Mouse (Mus musculus) liver, embryonic 12.5 days (tissue): Measurements from ENCODE around the gene Uchl4. TPM values are rescaled to one million over a fixed set of nuclear protein-coding genes. Genes with fewer than 3 reads are reported as not detected.
"Not testable (repeated sequence)": the region's sequence is repeated elsewhere in the genome, so short reads cannot be mapped to it uniquely, and the experiment has no call there.

Experiments used
- ATAC-seq: fragments of 200-750 bp; cut with Nextera tagmentation; 2 replicates; pipeline ENCODE4 v1.8.0; 2017; ENCODE audit warnings: moderate number of reproducible peaks, mild to moderate bottlenecking, moderate library complexity
- H3K27ac ChIP-seq: fragments of 300-500 bp; sonication (generic); 2 replicates; pipeline ENCODE4 v1.5.1; 2016; ENCODE audit warnings: mild to moderate bottlenecking
- H3K27me3 ChIP-seq: fragments of 300-500 bp; sonication (generic); replicated peaks from 2 replicates; pipeline ENCODE4 v1.6.1; 2016; ENCODE audit warnings: mild to moderate bottlenecking, moderate library complexity
- H3K36me3 ChIP-seq: fragments of 300-500 bp; sonication (generic); 2 replicates; pipeline ENCODE4 v1.6.1; 2016; ENCODE audit warnings: mild to moderate bottlenecking, moderate library complexity
- H3K4me1 ChIP-seq: fragments of 300-500 bp; sonication (generic); 2 replicates; pipeline ENCODE4 v1.6.1; 2016
- H3K4me2 ChIP-seq: fragments of 300-500 bp; sonication (generic); 2 replicates; pipeline ENCODE4 v1.6.1; 2016; ENCODE audit warnings: mild to moderate bottlenecking, moderate library complexity
- H3K4me3 ChIP-seq: fragments of 300-500 bp; sonication (generic); 2 replicates; pipeline ENCODE4 v1.5.1; 2016; ENCODE audit warnings: mild to moderate bottlenecking, moderate library complexity
- H3K9ac ChIP-seq: fragments of 300-500 bp; sonication (generic); 2 replicates; pipeline ENCODE4 v1.6.1; 2016; ENCODE audit warnings: mild to moderate bottlenecking, moderate library complexity
- H3K9me3 ChIP-seq: fragments of 300-500 bp; sonication (generic); replicated peaks from 2 replicates; pipeline ENCODE4 v1.6.1; 2016; ENCODE audit warnings: mild to moderate bottlenecking, moderate library complexity
- WGBS: fragments of 180-500 bp; shearing (Covaris S2); methylation state at CpG from one replicate; pipeline ENCODE4 v1.1.7; 2016; ENCODE audit not compliant: insufficient replicate concordance; 5-methylcytosine and 5-hydroxymethylcytosine counted together
- polyA plus RNA-seq: library from polyadenylated mRNA; unstranded; fragments of >200 nt; fragmentation: Nextera tagmentation; extraction: Ambion mirVana; gene quantifications from 2 replicates; pipeline ENCODE4 v1.2.1, GENCODE M21; 2016

Uchl4 gene
- polyA plus RNA-seq, 1 experiment from 2014 or later: 1.5 TPM

- H3K36me3 ChIP-seq: no peaks in the 10 kb centered on the region; the same call in 1 of the 2 replicates
- H3K4me3 ChIP-seq: no peak overlapping the region
- H3K27me3 ChIP-seq: no peaks in the 10 kb centered on the region
- WGBS: 77% methylated on average over 3 of the region's 3 CpGs
- H3K4me1 ChIP-seq: peaks cover 26% of the 10 kb centered on the region
- no peak overlapping the region for H3K9ac ChIP-seq
- no peak overlapping the region for H3K4me2 ChIP-seq
- H3K27ac ChIP-seq: no peak overlapping the region
- H3K9me3 ChIP-seq: no peaks in the 10 kb centered on the region
- ATAC-seq: no peak
Measured at GRCm38 (mm10) chr9:64256204-64256603, 21.2 kb downstream of the Uchl4 start.

- Histone ChIP-seq H3K4me2 (no peak overlapping the region), H3K27ac (no peak overlapping the region), H3K9ac (no peak overlapping the region), H3K9me3 (no peaks in the 10 kb centered on the region), H3K4me3 (no peak overlapping the region), H3K4me1 (peaks cover 5% of the 10 kb centered on the region; the same call in 1 of the 2 replicates), H3K36me3 (no peaks in the 10 kb centered on the region), H3K27me3 (no peaks in the 10 kb centered on the region)
- WGBS: 83% methylated on average over 5 of the region's 5 CpGs
- no peak for ATAC-seq
Measured at GRCm38 (mm10) chr9:64259906-64260305, 24.9 kb downstream of the Uchl4 start.

GRCm38 (mm10) chr9:64261023-64261422, 26.0 kb downstream of the Uchl4 start:
- Histone ChIP-seq H3K4me3 (no peak overlapping the region), H3K9me3 (no peaks in the 10 kb centered on the region), H3K4me2 (no peak overlapping the region), H3K36me3 (no peaks in the 10 kb centered on the region), H3K9ac (no peak overlapping the region), H3K4me1 (peaks cover 5% of the 10 kb centered on the region; the same call in 1 of the 2 replicates), H3K27me3 (no peaks in the 10 kb centered on the region), H3K27ac (no peak overlapping the region)
- ATAC-seq: no peak
- WGBS: 75% methylated on average over 4 of the region's 4 CpGs

- no peak overlapping the region for H3K27ac ChIP-seq
- no peaks in the 10 kb centered on the region for H3K27me3 ChIP-seq
- no peak overlapping the region for H3K4me3 ChIP-seq
- H3K36me3 ChIP-seq: no peaks in the 10 kb centered on the region
- H3K4me1 ChIP-seq: no peaks in the 10 kb centered on the region
- no peaks in the 10 kb centered on the region for H3K9me3 ChIP-seq
- no peak overlapping the region for H3K9ac ChIP-seq
- H3K4me2 ChIP-seq: no peak overlapping the region
- WGBS: 35% methylated on average over 1 of the region's 1 CpGs
- no peak for ATAC-seq
Measured at GRCm38 (mm10) chr9:64264813-64265212, 29.8 kb downstream of the Uchl4 start.

- Histone ChIP-seq H3K27me3 (no peaks in the 10 kb centered on the region), H3K27ac (no peak overlapping the region), H3K9me3 (no peaks in the 10 kb centered on the region), H3K9ac (no peak overlapping the region), H3K4me3 (no peak overlapping the region), H3K36me3 (no peaks in the 10 kb centered on the region), H3K4me1 (peaks cover 4% of the 10 kb centered on the region), H3K4me2 (no peak overlapping the region)
- ATAC-seq: no peak
- WGBS: 69% methylated on average over 1 of the region's 1 CpGs
Measured at GRCm38 (mm10) chr9:64267231-64267630, 32.2 kb downstream of the Uchl4 start.

GRCm38 (mm10) chr9:64268196-64268595, 33.2 kb downstream of the Uchl4 start:
- 56% methylated on average over 10 of the region's 10 CpGs for WGBS
- ATAC-seq: no peak
- Histone ChIP-seq H3K36me3 (no peaks in the 10 kb centered on the region), H3K27me3 (no peaks in the 10 kb centered on the region), H3K9ac (no peak overlapping the region), H3K4me1 (peaks cover 7% of the 10 kb centered on the region), H3K4me2 (no peak overlapping the region), H3K27ac (no peak overlapping the region), H3K9me3 (no peaks in the 10 kb centered on the region), H3K4me3 (no peak overlapping the region)

- H3K4me3 ChIP-seq, H3K4me2 ChIP-seq, H3K27ac ChIP-seq, H3K27me3 ChIP-seq, H3K9ac ChIP-seq, H3K36me3 ChIP-seq, H3K4me1 ChIP-seq, H3K9me3 ChIP-seq, ATAC-seq: not testable (repeated sequence)
- 86% methylated on average over 8 of the region's 8 CpGs for WGBS
Measured at GRCm38 (mm10) chr9:64268836-64269235, 33.8 kb downstream of the Uchl4 start.

GRCm38 (mm10) chr9:64271249-64271648, 36.2 kb downstream of the Uchl4 start:
- Histone ChIP-seq H3K36me3 (no peaks in the 10 kb centered on the region), H3K9me3 (no peaks in the 10 kb centered on the region), H3K9ac (no peak overlapping the region), H3K27me3 (no peaks in the 10 kb centered on the region), H3K27ac (no peak overlapping the region), H3K4me3 (no peak overlapping the region), H3K4me2 (no peak overlapping the region), H3K4me1 (peaks cover 7% of the 10 kb centered on the region)
- no peak for ATAC-seq
- WGBS: 55% methylated on average over 3 of the region's 3 CpGs

- no peak overlapping the region for H3K4me2 ChIP-seq
- WGBS: 19% methylated on average over 7 of the region's 7 CpGs
- no peak for ATAC-seq
- no peaks in the 10 kb centered on the region for H3K36me3 ChIP-seq
- no peaks in the 10 kb centered on the region for H3K9me3 ChIP-seq
- peaks cover 7% of the 10 kb centered on the region for H3K4me1 ChIP-seq
- no peak overlapping the region for H3K27ac ChIP-seq
- no peak overlapping the region for H3K9ac ChIP-seq
- no peak overlapping the region for H3K4me3 ChIP-seq
- no peaks in the 10 kb centered on the region for H3K27me3 ChIP-seq
Measured at GRCm38 (mm10) chr9:64272611-64273010, 37.6 kb downstream of the Uchl4 start.

- Histone ChIP-seq H3K4me3 (no peak overlapping the region), H3K36me3 (no peaks in the 10 kb centered on the region), H3K27ac (no peak overlapping the region), H3K9ac (no peak overlapping the region), H3K4me2 (no peak overlapping the region), H3K27me3 (no peaks in the 10 kb centered on the region), H3K4me1 (peaks cover 7% of the 10 kb centered on the region), H3K9me3 (no peaks in the 10 kb centered on the region)
- ATAC-seq: no peak
- 60% methylated on average over 4 of the region's 4 CpGs for WGBS
Measured at GRCm38 (mm10) chr9:64273757-64274156, 38.8 kb downstream of the Uchl4 start.

- H3K4me2 ChIP-seq: no peak overlapping the region
- no peak for ATAC-seq
- H3K27ac ChIP-seq: no peak overlapping the region
- H3K36me3 ChIP-seq: no peaks in the 10 kb centered on the region
- no peak overlapping the region for H3K9ac ChIP-seq
- no peak overlapping the region for H3K4me3 ChIP-seq
- peaks cover 7% of the 10 kb centered on the region for H3K4me1 ChIP-seq
- no peaks in the 10 kb centered on the region for H3K27me3 ChIP-seq
- no peaks in the 10 kb centered on the region for H3K9me3 ChIP-seq
- WGBS: 67% methylated on average over 4 of the region's 4 CpGs
Measured at GRCm38 (mm10) chr9:64274291-64274690, 39.3 kb downstream of the Uchl4 start.

GRCm38 (mm10) chr9:64274919-64275318, 39.9 kb downstream of the Uchl4 start:
- H3K9me3 ChIP-seq: no peaks in the 10 kb centered on the region
- H3K4me1 ChIP-seq: peaks cover 7% of the 10 kb centered on the region
- H3K27ac ChIP-seq: no peak overlapping the region
- no peak overlapping the region for H3K4me2 ChIP-seq
- H3K4me3 ChIP-seq: no peak overlapping the region
- H3K36me3 ChIP-seq: no peaks in the 10 kb centered on the region
- H3K27me3 ChIP-seq: no peaks in the 10 kb centered on the region
- no peak for ATAC-seq
- no peak overlapping the region for H3K9ac ChIP-seq
- WGBS: 57% methylated on average over 1 of the region's 1 CpGs

- Histone ChIP-seq H3K4me1 (peaks cover 10% of the 10 kb centered on the region), H3K9ac (no peak overlapping the region), H3K4me2 (no peak overlapping the region), H3K36me3 (peaks cover under 1% of the 10 kb centered on the region; the same call in 1 of the 2 replicates), H3K4me3 (no peak overlapping the region), H3K27ac (no peak overlapping the region), H3K9me3 (no peaks in the 10 kb centered on the region), H3K27me3 (no peaks in the 10 kb centered on the region)
- 41% methylated on average over 8 of the region's 8 CpGs for WGBS
- ATAC-seq: no peak
Measured at GRCm38 (mm10) chr9:64277706-64278105, 42.7 kb downstream of the Uchl4 start.
